Mouse (Mus musculus) forebrain, embryonic 11.5 days (tissue): ENCODE measurements at regions not wholly inside any gene's neighbourhood (a gene's known extent, or its start where the extent isn't known, plus 50 kb on each side); places are given as distances from the start of the nearest gene placed in this dataset.

ENCODE experiments used
- ATAC-seq: fragments of 200-750 bp; cut with Nextera tagmentation; replicated peaks from 2 replicates; pipeline ENCODE4 v1.8.0; 2017; ENCODE audit warnings: moderate TSS enrichment; ENCODE audit not compliant: low FRiP score
- DNase-seq: peaks from one replicate; pipeline ENCODE4 v3.0.0-alpha.2; 2017; ENCODE audit warnings: low spot score
- H3K27ac ChIP-seq: fragments of 300-500 bp; sonication (generic); 2 replicates; pipeline ENCODE4 v1.5.1; 2014; ENCODE audit warnings: low read depth, low read length
- H3K27me3 ChIP-seq: fragments of 300-500 bp; sonication (generic); 2 replicates; pipeline ENCODE4 v1.6.1; 2014; ENCODE audit warnings: mild to moderate bottlenecking, low read length, mixed read lengths; ENCODE audit not compliant: control insufficient read depth, insufficient read depth
- H3K36me3 ChIP-seq: fragments of 300-500 bp; sonication (generic); 2 replicates; pipeline ENCODE4 v1.6.1; 2014; ENCODE audit warnings: mild to moderate bottlenecking, low read length, moderate library complexity, mixed read lengths; ENCODE audit not compliant: control insufficient read depth, insufficient read depth
- H3K4me1 ChIP-seq: fragments of 300-500 bp; sonication (generic); replicated peaks from 2 replicates; pipeline ENCODE4 v1.6.1; 2014; ENCODE audit warnings: low read length, mixed read lengths; ENCODE audit not compliant: control insufficient read depth, insufficient read depth
- H3K4me2 ChIP-seq: fragments of 300-500 bp; sonication (generic); 2 replicates; pipeline ENCODE4 v1.6.1; 2014; ENCODE audit warnings: low read depth, mild to moderate bottlenecking, low read length, moderate library complexity, mixed read lengths; ENCODE audit not compliant: severe bottlenecking
- H3K4me3 ChIP-seq: fragments of 300-500 bp; sonication (generic); 2 replicates; pipeline ENCODE4 v1.5.1; 2014; ENCODE audit warnings: low read depth, low read length
- H3K9ac ChIP-seq: fragments of 300-500 bp; sonication (generic); 2 replicates; pipeline ENCODE4 v1.6.1; 2014; ENCODE audit warnings: low read length
- H3K9me3 ChIP-seq: fragments of 300-500 bp; sonication (generic); 2 replicates; pipeline ENCODE4 v1.6.1; 2016; ENCODE audit warnings: low read length, mixed read lengths; ENCODE audit not compliant: control insufficient read depth
- WGBS: fragments of 180-500 bp; shearing (Covaris S2); extraction: QIAGEN DNeasy Blood & Tissue Kit; methylation state at CpG from one replicate; pipeline ENCODE4 v1.1.7; 2014; 5-methylcytosine and 5-hydroxymethylcytosine counted together

DNA sequence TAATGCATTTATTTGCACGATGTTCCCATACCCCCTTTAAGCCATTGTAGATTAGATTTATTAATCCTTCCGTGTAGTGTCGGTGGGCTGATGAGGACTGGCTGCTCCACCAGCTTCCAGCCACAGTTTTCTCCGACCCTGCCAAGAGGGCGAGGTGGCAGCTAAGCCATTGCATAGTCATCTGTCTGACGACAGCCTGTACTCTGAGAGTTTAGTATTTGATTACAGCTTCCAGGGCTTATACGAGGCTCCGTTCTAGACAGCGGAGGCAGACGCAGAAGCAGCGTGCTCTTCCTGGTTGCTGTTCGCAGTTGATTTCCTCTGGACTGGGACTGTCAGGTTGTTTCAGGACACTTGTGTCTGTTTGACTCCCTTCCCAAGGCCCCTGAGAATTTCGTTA lies 73.8 kb downstream of the Cd24a start:
- H3K9me3 ChIP-seq = no peaks in the 10 kb centered on the region
- 0 out of 2 replicates have a peak, but pooled peaks cover 3% of the 10 kb centered on the region for H3K4me1 ChIP-seq
- 88% methylated on average over 13 of the region's 13 CpGs for WGBS
- H3K27ac ChIP-seq = no peak overlapping the region
- no peaks in the 10 kb centered on the region for H3K36me3 ChIP-seq
- ATAC-seq (no peak), DNase-seq (no peak)
- no peak overlapping the region for H3K4me3 ChIP-seq
- H3K9ac ChIP-seq = no peak overlapping the region
- H3K27me3 ChIP-seq = no peaks in the 10 kb centered on the region
- no peak overlapping the region for H3K4me2 ChIP-seq

DNA sequence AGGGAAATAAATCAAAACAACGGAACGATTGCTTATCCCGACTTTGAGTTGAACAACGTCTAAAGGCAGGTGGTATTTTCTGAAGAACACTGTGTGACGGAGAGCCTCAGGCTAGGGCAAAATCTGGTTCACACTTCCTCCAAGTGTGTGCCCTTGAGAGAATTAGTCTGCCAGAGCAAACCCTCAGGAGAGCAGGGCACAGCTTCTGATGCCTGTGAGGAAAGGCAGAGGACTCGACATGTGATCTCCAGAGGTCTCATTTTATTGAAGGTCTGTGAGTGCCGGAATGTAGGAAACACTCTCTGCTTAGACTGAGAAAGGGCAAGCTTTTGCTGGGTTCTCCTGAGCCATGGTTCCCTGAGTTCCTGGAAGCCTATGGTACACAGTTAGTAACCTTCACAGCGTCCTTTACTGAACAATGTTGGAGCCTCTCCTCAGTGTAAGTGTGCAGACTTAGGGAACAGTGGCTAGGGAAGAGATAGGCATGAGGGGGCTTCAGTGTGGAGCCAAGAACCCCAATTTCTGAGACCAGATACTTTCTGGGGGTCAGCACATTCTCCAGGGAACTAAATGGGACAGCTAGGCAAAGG lies 77.1 kb downstream of the Cd24a start:
- no peaks in the 10 kb centered on the region for H3K36me3 ChIP-seq
- no peak overlapping the region for H3K27ac ChIP-seq
- no peak overlapping the region for H3K4me2 ChIP-seq
- ATAC-seq = no peak
- DNase-seq = no peak
- H3K9ac ChIP-seq = no peak overlapping the region
- H3K27me3 ChIP-seq = no peaks in the 10 kb centered on the region
- H3K4me1 ChIP-seq = no peaks in the 10 kb centered on the region
- no peaks in the 10 kb centered on the region for H3K9me3 ChIP-seq
- 82% methylated on average over 8 of the region's 8 CpGs for WGBS
- H3K4me3 ChIP-seq = no peak overlapping the region

DNA sequence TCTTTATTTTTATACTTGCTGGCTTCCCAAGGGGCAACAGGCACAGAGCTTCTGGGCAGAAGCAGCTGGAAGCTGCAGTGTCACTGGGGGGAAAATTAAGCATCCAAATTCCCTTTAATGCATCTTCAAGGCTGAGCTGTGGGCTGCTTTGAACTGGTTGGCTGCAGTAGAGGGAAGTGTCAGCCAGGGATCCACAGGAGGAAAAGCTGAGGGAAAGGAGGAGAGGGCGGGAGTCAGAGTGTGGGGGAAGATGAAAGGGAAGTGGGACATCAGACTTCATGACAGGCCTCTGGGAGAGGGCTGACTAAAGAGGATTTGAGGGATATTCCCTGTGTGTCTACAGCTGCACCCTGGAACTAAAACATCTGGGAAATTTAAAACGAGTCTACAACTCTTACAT lies 77.6 kb downstream of the Cd24a start:
- H3K9ac ChIP-seq = no peak overlapping the region
- ATAC-seq (no peak), DNase-seq (no peak)
- WGBS = 75% methylated on average over 2 of the region's 2 CpGs
- H3K9me3 ChIP-seq = no peaks in the 10 kb centered on the region
- H3K4me2 ChIP-seq = no peak overlapping the region
- no peaks in the 10 kb centered on the region for H3K27me3 ChIP-seq
- no peak overlapping the region for H3K27ac ChIP-seq
- H3K4me1 ChIP-seq = no peaks in the 10 kb centered on the region
- H3K36me3 ChIP-seq = no peaks in the 10 kb centered on the region
- H3K4me3 ChIP-seq = no peak overlapping the region

DNA sequence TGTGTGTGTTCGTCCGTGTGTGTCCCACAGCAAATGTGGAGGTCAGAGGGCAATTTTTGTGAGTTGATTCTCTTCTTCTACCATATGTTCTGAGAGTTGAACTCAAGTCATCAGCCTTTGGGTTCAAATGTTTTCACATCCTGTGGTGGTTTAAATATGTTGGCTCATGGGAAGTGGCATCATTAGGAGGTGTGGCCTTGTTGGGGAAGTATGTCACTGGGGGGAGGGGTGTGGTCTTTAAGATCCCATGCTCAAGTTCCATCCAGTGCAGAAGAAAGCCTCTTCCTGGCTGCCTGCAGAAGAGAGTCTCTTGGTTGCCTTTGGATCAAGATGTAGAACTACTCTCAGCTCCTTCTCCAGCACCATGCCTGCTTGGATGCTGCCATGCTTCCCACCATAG lies 78.1 kb downstream of the Cd24a start:
- no peaks in the 10 kb centered on the region for H3K36me3 ChIP-seq
- H3K27ac ChIP-seq = no peak overlapping the region
- no peak overlapping the region for H3K4me3 ChIP-seq
- no peaks in the 10 kb centered on the region for H3K9me3 ChIP-seq
- ATAC-seq = no peak
- no peaks in the 10 kb centered on the region for H3K4me1 ChIP-seq
- no peak overlapping the region for H3K4me2 ChIP-seq
- DNase-seq = no peak
- no peak overlapping the region for H3K9ac ChIP-seq
- no peaks in the 10 kb centered on the region for H3K27me3 ChIP-seq
- WGBS = 91% methylated on average over 2 of the region's 2 CpGs

DNA sequence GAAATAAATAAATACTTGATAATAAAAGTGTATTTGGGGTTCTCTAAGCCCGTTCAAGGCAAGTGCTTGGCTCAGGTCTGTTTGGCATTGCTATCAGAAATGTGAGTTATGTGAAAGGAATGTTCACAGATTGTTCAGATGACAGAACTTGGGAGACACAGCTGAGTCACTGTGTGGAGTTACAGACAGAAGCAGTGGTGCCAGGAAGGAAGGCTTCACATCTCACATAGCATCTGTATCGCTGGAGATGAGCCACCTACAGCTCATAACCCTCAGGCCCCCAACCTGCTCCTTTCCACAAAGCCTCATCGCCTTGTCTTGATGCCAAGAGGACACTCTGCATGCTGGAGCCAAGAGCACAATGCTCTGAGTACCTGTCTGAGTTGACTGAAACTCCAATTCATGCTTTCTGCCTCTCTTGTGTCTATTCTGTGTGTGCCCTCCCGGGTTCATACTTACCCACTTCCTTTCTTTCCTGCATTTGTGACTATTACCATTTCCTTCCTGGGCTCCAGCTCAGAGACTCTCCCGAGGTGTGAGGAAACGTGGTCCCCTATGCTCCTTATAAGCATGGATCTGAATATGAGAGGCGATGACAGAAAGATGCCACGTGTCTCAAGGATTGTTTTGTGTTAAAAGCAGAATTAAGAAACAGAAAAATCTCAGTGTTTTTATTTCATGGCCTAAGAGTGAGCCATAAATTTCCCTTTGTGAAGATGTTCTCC lies 79.6 kb downstream of the Cd24a start:
- H3K9me3 ChIP-seq = no peaks in the 10 kb centered on the region
- no peaks in the 10 kb centered on the region for H3K27me3 ChIP-seq
- 85% methylated on average over 8 of the region's 8 CpGs for WGBS
- no peak overlapping the region for H3K9ac ChIP-seq
- no peak for ATAC-seq
- no peak overlapping the region for H3K4me2 ChIP-seq
- H3K4me3 ChIP-seq = no peak overlapping the region
- DNase-seq = no peak
- no peaks in the 10 kb centered on the region for H3K4me1 ChIP-seq
- H3K36me3 ChIP-seq = no peaks in the 10 kb centered on the region
- H3K27ac ChIP-seq = no peak overlapping the region

DNA sequence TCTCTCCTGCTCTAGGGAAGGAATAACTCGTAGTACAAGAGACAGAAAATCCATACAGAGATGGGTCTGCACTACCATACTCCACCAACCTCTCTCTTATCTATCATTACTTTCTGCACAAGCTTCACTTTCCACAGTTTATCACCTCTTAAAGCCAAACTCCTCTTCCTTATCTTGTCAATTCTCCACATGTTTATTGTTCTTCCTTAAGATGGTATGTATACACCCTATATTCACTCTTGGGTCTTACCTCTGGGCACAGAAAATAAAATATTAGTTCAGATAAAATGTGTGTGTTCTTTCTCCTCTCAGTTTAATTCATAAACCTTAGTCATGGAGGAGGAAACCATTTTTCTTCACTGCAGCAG lies 80.1 kb downstream of the Cd24a start:
- Histone ChIP-seq H3K9me3 (no peaks in the 10 kb centered on the region), H3K27ac (no peak overlapping the region), H3K9ac (no peak overlapping the region), H3K27me3 (no peaks in the 10 kb centered on the region), H3K4me3 (no peak overlapping the region), H3K4me2 (no peak overlapping the region), H3K4me1 (no peaks in the 10 kb centered on the region), H3K36me3 (no peaks in the 10 kb centered on the region)
- 86% methylated on average over 1 of the region's 1 CpGs for WGBS
- no peak for ATAC-seq
- DNase-seq = no peak

DNA sequence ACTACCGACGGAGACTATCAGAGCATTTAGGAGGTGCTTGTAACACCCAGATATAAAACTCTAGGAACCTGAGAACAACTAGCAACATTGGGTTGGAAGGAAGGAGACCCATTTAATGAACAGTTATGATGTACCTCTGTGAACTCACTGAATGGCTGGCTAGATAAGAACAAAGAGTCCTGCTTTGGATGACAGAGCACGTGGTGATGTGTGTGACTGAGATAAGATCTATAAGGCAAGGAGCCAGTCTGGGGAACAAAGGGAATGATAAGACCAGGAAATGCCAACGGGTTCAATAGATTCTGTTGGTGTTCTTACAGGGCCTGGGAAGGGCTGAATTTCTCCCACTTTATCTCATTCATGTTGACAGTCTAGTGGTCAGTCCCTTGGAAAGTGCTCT lies 86.8 kb downstream of the Cd24a start:
- Histone ChIP-seq H3K9me3 (no peaks in the 10 kb centered on the region), H3K4me2 (no peak overlapping the region), H3K36me3 (no peaks in the 10 kb centered on the region), H3K27me3 (no peaks in the 10 kb centered on the region), H3K4me3 (no peak overlapping the region), H3K4me1 (no peaks in the 10 kb centered on the region), H3K27ac (no peak overlapping the region), H3K9ac (no peak overlapping the region)
- DNase-seq (no peak), ATAC-seq (no peak)
- 77% methylated on average over 4 of the region's 4 CpGs for WGBS

DNA sequence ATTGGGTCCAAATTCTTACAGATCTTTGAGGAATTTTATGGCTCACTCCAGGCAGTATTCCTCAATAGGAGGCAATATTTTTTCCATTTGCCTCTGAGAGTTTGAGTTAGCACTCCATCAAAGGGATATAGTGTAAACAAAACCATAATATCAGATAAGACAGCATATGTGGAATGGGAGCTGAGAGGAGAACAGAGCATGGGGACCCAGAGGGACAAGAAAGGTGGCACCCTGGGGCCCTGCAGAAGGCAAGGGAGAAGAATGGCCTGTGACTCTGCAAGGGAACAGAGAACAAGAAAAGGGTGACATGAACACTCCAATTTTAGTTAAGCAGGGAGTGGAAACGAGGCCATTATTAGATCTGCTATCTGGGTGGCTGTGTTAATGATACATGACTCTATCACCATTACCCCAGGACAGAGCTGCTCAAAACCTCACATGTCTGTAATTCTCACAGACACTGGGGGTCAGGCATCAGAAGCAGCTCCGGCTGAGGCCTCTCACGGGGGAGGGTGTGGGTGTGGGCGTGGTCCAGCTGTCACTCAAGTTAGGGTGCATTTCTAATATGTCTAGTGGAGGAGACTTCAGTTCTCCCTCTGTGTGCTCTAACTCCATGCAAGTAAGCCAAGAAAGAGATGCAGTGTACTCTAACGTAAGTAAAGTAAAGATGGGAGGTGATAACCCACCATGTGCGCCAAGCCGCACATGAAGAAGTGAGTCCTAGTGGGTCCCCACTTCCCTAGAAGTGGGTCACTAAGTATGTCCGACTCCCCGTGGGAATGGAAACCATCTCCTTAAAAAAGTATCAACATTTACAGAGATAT lies 88.4 kb downstream of the Cd24a start:
- H3K4me1 ChIP-seq = no peaks in the 10 kb centered on the region
- ATAC-seq (no peak), DNase-seq (no peak)
- no peak overlapping the region for H3K9ac ChIP-seq
- H3K9me3 ChIP-seq = no peaks in the 10 kb centered on the region
- H3K4me2 ChIP-seq = no peak overlapping the region
- WGBS = 75% methylated on average over 9 of the region's 9 CpGs
- H3K27ac ChIP-seq = no peak overlapping the region
- no peaks in the 10 kb centered on the region for H3K27me3 ChIP-seq
- H3K36me3 ChIP-seq = no peaks in the 10 kb centered on the region
- no peak overlapping the region for H3K4me3 ChIP-seq
